Mouse (Mus musculus): ENCODE data around the gene Zfp143. TPM values are rescaled to one million over a fixed set of nuclear protein-coding genes. Genes with fewer than 3 reads are reported as not detected.
"Not testable (repeated sequence)": the region's sequence is repeated elsewhere in the genome, so short reads cannot be mapped to it uniquely, and the experiment has no call there.

Gene Zfp143
- polyA plus RNA-seq, 1 experiment from 2014 or later: 16.8 TPM

DNA sequence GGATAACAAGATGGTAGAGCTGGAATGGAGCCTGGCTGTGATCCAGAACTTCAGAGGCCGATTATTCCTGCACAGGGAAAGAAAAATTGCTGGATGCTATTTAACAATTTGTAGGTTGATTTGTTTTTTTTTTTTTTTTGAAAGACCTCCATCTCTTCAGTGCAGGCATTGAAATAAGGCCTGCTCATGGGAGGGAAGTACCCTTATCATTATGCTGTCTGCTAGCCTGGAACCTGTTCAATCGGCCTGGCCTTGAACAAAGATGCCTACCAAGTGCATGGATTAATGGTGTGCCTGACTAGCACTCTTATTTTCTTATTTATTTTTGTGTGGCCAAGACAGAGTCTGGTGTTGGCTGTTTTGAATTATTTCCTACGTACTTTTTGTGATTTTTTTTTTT, 30.7 kb upstream of the Zfp143 start:
- Histone ChIP-seq H3K27me3 (replicated peaks; ENCODE audit: control insufficient read depth, insufficient read depth, low read length) (no peaks in the 10 kb centered on the region), H3K36me3 (ENCODE audit: control insufficient read depth, insufficient read depth, low read length) (peaks cover 23% of the 10 kb centered on the region), H3K4me2 (no peak overlapping the region), H3K9me3 (ENCODE audit: control insufficient read depth, low read length) (no peaks in the 10 kb centered on the region), H3K9ac (ENCODE audit: low read depth, low read length) (no peak overlapping the region), H3K27ac (ENCODE audit: low read depth, low read length) (no peak overlapping the region), H3K4me1 (replicated peaks; ENCODE audit: control insufficient read depth, insufficient read depth, low read length) (no peaks in the 10 kb centered on the region), H3K4me3 (ENCODE audit: low read depth, low read length) (no peak overlapping the region)
- no peak for ATAC-seq (replicated peaks; ENCODE audit: low FRiP score)
- 85% methylated on average over 3 of the region's 3 CpGs for WGBS
- DNase-seq (ENCODE audit: low spot score): no peak

DNA sequence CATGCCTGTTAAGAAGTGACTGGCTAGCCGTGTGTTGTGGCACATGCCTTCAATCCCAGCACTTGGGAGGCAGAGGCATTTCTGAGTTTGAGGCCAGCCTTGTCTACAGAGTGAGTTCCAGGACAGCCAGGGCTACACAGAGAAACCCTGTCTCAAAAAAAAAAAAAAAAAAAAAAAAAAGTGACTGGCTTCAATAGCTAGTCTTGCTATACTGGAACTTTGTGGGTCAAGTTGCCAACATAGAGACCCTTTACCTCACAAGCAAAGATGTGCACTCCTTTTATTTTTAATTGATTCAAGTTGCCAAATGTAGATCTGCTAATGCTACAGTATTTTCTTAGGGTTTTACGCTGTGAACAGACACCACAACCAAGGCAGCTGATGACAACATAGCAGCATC, 3.3 kb upstream of the Zfp143 start:
- H3K36me3 ChIP-seq (ENCODE audit: control insufficient read depth, insufficient read depth, low read length): peaks cover 22% of the 10 kb centered on the region
- not testable (repeated sequence) for H3K27ac ChIP-seq (ENCODE audit: low read depth, low read length); H3K9me3 ChIP-seq (ENCODE audit: control insufficient read depth, low read length); ATAC-seq (replicated peaks; ENCODE audit: low FRiP score); H3K27me3 ChIP-seq (replicated peaks; ENCODE audit: control insufficient read depth, insufficient read depth, low read length); H3K4me3 ChIP-seq (ENCODE audit: low read depth, low read length); H3K4me2 ChIP-seq; H3K4me1 ChIP-seq (replicated peaks; ENCODE audit: control insufficient read depth, insufficient read depth, low read length); H3K9ac ChIP-seq (ENCODE audit: low read depth, low read length); DNase-seq (ENCODE audit: low spot score)
- WGBS: 93% methylated on average over 2 of the region's 2 CpGs

- ATAC-seq (replicated peaks; ENCODE audit: low FRiP score) (no peak), DNase-seq (ENCODE audit: low spot score) (no peak)
- WGBS: 61% methylated on average over 12 of the region's 12 CpGs
- Histone ChIP-seq H3K9me3 (ENCODE audit: control insufficient read depth, low read length) (no peaks in the 10 kb centered on the region), H3K27ac (ENCODE audit: low read depth, low read length) (peak overlapping the region; percentile 97; the same call in 1 of the 2 replicates), H3K36me3 (ENCODE audit: control insufficient read depth, insufficient read depth, low read length) (peaks cover 13% of the 10 kb centered on the region), H3K9ac (ENCODE audit: low read depth, low read length) (peak overlapping the region; percentile 98; the same call in 1 of the 2 replicates), H3K4me2 (peak overlapping the region; percentile 86), H3K27me3 (replicated peaks; ENCODE audit: control insufficient read depth, insufficient read depth, low read length) (no peaks in the 10 kb centered on the region), H3K4me3 (ENCODE audit: low read depth, low read length) (peak overlapping the region; percentile 84), H3K4me1 (replicated peaks; ENCODE audit: control insufficient read depth, insufficient read depth, low read length) (peaks cover 5% of the 10 kb centered on the region)
These were observed 1.8 kb upstream of the Zfp143 start for GRCm38 (mm10) chr7:110059092-110059785.

GRCm38 (mm10) chr7:110060106-110060668, 830 bp upstream of the Zfp143 start:
- DNase-seq (ENCODE audit: low spot score) (no peak), ATAC-seq (replicated peaks; ENCODE audit: low FRiP score) (no peak)
- Histone ChIP-seq H3K4me3 (ENCODE audit: low read depth, low read length) (peak overlapping the region; percentile 84), H3K9me3 (ENCODE audit: control insufficient read depth, low read length) (no peaks in the 10 kb centered on the region), H3K36me3 (ENCODE audit: control insufficient read depth, insufficient read depth, low read length) (peaks cover 13% of the 10 kb centered on the region), H3K4me2 (peak overlapping the region; percentile 86), H3K4me1 (replicated peaks; ENCODE audit: control insufficient read depth, insufficient read depth, low read length) (peaks cover 5% of the 10 kb centered on the region), H3K9ac (ENCODE audit: low read depth, low read length) (peak overlapping the region; percentile 98), H3K27me3 (replicated peaks; ENCODE audit: control insufficient read depth, insufficient read depth, low read length) (no peaks in the 10 kb centered on the region), H3K27ac (ENCODE audit: low read depth, low read length) (peak overlapping the region; percentile 97)
- 13% methylated on average over 5 of the region's 5 CpGs for WGBS

DNA sequence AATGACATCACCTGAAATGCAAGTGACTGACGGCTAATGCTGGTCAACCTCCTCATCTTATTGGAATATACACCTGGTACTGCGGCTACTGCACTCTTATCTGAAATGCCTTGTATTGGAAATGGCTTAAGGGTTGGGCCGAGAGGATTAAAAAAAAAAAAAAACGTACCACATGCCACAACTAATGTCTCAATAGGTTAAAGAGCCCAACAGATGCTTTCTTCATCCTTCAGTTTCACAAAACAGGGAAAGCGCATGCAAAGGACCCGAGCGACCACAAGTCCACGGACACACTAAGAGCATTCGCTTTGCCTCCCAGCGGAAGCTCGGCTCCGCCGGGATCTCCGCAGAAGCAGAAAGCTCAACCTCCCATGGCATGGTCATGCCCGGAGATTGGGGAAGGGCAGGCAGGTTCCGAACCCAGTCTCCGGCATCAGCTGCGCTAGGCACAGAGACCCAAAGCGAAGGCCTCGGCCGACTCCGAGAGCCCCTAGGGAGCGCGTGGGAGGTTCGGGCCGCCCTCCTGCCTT, 283 bp upstream of the Zfp143 start:
- Histone ChIP-seq H3K4me2 (peak overlapping the region; percentile 86), H3K27ac (ENCODE audit: low read depth, low read length) (peak overlapping the region; percentile 97), H3K9me3 (ENCODE audit: control insufficient read depth, low read length) (no peaks in the 10 kb centered on the region), H3K4me3 (ENCODE audit: low read depth, low read length) (peak overlapping the region; percentile 84), H3K9ac (ENCODE audit: low read depth, low read length) (peak overlapping the region; percentile 98), H3K27me3 (replicated peaks; ENCODE audit: control insufficient read depth, insufficient read depth, low read length) (no peaks in the 10 kb centered on the region), H3K36me3 (ENCODE audit: control insufficient read depth, insufficient read depth, low read length) (peaks cover 13% of the 10 kb centered on the region), H3K4me1 (replicated peaks; ENCODE audit: control insufficient read depth, insufficient read depth, low read length) (peaks cover 5% of the 10 kb centered on the region)
- ATAC-seq (replicated peaks; ENCODE audit: low FRiP score) (peak; percentile 15), DNase-seq (ENCODE audit: low spot score) (peak; percentile 89)
- WGBS: under 1% methylated on average over 26 of the region's 26 CpGs

DNA sequence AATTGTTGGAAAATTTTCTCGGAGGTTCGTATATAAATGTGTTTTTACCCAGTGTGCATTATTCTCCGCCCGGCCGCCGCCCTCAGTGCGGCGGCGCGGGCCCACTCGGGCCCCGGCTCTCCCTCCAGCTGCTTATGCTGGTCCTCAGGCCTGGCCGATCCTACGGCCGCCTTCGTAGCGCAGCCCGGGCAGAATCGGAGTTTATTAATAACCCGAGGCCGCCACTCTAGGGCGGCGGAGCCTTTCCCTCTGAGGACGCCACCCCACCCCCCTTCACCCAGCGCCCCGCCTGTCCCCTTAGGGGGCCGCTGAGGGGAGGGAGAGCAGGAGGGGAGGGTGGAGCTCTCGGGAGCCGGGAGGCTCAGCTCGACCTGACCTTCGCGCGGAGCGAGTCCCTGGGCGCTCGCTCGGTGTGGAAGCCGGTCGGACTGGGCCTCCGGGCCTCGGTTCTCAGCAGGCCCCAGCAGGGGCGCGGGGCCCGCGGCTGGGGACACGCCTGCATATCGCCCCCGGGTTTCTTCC, 796 bp downstream of the Zfp143 start:
- peaks cover 5% of the 10 kb centered on the region for H3K4me1 ChIP-seq (replicated peaks; ENCODE audit: control insufficient read depth, insufficient read depth, low read length)
- DNase-seq (ENCODE audit: low spot score): peak; percentile 92
- peak overlapping the region; percentile 100 for H3K27ac ChIP-seq (ENCODE audit: low read depth, low read length)
- H3K9ac ChIP-seq (ENCODE audit: low read depth, low read length): peak overlapping the region; percentile 95
- H3K4me3 ChIP-seq (ENCODE audit: low read depth, low read length): peak overlapping the region; percentile 84
- H3K4me2 ChIP-seq: peak overlapping the region; percentile 63
- H3K36me3 ChIP-seq (ENCODE audit: control insufficient read depth, insufficient read depth, low read length): peaks cover 13% of the 10 kb centered on the region
- H3K27me3 ChIP-seq (replicated peaks; ENCODE audit: control insufficient read depth, insufficient read depth, low read length): no peaks in the 10 kb centered on the region
- under 1% methylated on average over 47 of the region's 48 CpGs for WGBS
- ATAC-seq (replicated peaks; ENCODE audit: low FRiP score): peak; percentile 84
- no peaks in the 10 kb centered on the region for H3K9me3 ChIP-seq (ENCODE audit: control insufficient read depth, low read length)

DNA sequence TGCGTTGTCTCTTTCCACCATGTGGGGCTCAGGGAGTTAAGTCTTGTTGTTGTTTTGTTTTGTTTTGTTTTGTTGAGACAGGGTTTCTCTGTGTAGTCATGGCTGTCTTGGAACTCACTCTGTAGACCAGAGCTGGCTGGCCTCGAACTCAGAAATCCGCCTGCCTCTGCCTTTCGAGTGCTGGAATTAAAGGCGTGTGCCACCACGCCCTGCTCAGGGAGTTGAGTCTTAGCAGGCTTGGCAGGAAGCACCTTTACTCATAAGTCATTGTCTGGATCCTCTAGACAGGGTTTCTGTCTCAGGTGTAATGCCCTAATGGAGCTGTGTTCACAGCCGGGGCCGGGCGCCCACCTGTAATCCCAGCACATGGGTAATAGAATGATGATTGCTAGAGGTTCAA, 2.7 kb downstream of the Zfp143 start:
- peaks cover 5% of the 10 kb centered on the region for H3K4me1 ChIP-seq (replicated peaks; ENCODE audit: control insufficient read depth, insufficient read depth, low read length)
- no peak overlapping the region for H3K4me3 ChIP-seq (ENCODE audit: low read depth, low read length)
- no peaks in the 10 kb centered on the region for H3K27me3 ChIP-seq (replicated peaks; ENCODE audit: control insufficient read depth, insufficient read depth, low read length)
- DNase-seq (ENCODE audit: low spot score) (no peak), ATAC-seq (replicated peaks; ENCODE audit: low FRiP score) (no peak)
- H3K36me3 ChIP-seq (ENCODE audit: control insufficient read depth, insufficient read depth, low read length): 0 out of 2 replicates have a peak, but pooled peaks cover 14% of the 10 kb centered on the region
- whole genome bisulfite sequencing: 94% methylated on average over 9 of the region's 9 CpGs
- H3K4me2 ChIP-seq: no peak overlapping the region
- H3K9me3 ChIP-seq (ENCODE audit: control insufficient read depth, low read length): no peaks in the 10 kb centered on the region
- no peak overlapping the region for H3K9ac ChIP-seq (ENCODE audit: low read depth, low read length)
- H3K27ac ChIP-seq (ENCODE audit: low read depth, low read length): no peak overlapping the region

GRCm38 (mm10) chr7:110069070-110069469, 8.1 kb downstream of the Zfp143 start:
- Histone ChIP-seq H3K27ac (ENCODE audit: low read depth, low read length) (no peak overlapping the region), H3K27me3 (replicated peaks; ENCODE audit: control insufficient read depth, insufficient read depth, low read length) (no peaks in the 10 kb centered on the region), H3K4me3 (ENCODE audit: low read depth, low read length) (no peak overlapping the region), H3K9ac (ENCODE audit: low read depth, low read length) (no peak overlapping the region), H3K36me3 (ENCODE audit: control insufficient read depth, insufficient read depth, low read length) (peaks cover 29% of the 10 kb centered on the region), H3K4me2 (no peak overlapping the region), H3K9me3 (ENCODE audit: control insufficient read depth, low read length) (no peaks in the 10 kb centered on the region), H3K4me1 (replicated peaks; ENCODE audit: control insufficient read depth, insufficient read depth, low read length) (no peaks in the 10 kb centered on the region)
- no peak for DNase-seq (ENCODE audit: low spot score)
- WGBS: 76% methylated on average over 2 of the region's 2 CpGs
- ATAC-seq (replicated peaks; ENCODE audit: low FRiP score): no peak
